Mouse (Mus musculus): ENCODE measurements around the gene Homer3.

Homer3 gene

DNA sequence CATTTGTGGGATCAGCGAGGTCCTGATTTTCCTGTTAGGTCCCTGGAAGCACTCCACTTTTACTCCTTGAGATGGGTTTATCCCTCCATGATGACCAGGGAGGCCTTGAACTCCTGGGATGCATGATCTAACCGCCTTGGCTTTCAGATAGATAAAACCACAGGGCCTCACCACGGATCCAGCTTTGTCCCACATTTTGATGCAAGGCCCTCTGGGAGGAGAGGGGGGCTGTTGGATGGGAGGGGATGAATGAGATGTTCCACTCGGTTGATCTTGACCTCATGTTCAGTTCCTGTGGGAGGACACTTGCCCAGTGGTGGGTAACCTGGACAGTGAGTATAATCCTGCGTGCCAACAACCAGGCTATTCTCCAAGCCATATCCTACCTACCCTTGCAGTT, 1.8 kb downstream of the Homer3 start:
- DNase-seq (ENCODE audit: low spot score), result no peak

DNA sequence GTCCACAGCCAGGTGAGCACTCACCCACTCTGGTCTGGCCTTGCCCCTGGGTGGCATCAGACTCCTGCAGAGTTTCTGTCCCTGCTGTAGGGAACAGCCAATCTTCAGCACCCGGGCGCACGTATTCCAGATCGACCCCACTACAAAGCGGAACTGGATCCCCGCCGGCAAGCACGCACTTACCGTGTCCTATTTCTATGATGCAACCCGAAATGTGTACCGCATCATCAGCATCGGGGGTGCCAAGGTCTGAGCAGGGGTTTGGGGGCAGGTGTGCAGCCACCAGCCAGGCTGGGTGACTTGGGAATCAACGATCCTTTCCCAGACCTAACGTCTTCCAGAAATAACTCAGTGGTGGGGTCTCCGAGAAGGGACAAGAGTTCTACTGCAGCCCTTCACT, 2.7 kb downstream of the Homer3 start:
- no peak for DNase-seq (ENCODE audit: low spot score)

DNA sequence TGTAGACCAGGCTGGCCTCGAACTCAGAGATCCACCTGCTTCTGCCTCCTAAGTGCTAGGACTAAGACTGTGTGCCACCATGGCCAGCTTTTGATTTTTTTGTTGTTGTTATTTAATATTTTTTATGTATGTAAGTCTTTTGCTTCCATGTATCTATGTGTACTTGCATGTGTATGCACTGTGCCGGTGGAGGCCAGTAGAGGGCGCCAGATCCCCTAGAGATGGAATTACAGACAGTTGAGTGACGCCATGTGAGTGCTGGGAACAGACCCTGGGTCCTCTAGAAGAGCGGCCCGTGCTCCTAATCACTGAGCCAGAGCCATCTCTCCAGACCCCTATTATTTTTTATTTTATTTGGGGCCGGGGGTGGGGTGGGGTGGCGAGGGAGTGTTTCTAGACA, 4.1 kb downstream of the Homer3 start:
- DNase-seq (ENCODE audit: low spot score), result no peak

DNA sequence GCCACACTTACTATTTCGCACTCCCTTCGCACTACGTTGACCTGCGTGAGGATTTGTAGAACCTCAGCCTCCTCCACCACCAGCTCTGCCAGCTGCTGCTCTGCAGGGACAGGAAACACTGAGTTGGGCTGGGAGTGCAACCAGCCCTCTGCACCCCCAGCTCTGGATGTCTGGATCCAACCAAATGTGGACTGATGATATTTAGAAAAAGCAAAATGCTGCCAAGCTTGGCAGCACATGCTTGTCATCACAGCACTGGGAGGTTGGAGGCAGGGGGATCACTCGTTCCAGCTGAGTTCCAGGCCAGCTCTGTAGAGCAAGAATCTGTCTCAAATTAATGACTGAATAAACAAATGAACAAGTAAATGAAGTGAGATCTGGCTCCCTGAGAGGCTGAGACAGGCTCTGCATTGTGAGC, 11.4 kb downstream of the Homer3 start:
- DNase-seq (ENCODE audit: low spot score), result no peak

DNA sequence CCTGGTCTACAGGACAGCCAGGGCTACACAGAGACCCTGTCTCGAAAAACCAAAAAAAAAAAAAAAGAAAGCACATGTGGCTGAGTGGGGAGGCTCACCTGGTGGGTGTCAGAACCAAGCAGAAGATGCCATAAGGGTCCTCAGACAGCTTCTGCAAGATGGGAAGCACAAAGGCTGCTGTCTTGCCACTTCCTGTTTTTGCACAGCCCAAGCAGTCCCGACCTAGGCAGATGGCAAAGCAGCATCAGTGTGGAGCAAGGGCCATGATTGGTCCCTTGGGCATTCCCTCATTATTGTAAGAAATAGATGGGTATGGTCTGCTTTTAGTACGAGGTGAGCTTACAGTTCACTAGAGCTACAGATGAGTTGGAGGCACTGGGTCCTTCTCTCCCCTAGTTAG, 18.3 kb downstream of the Homer3 start:
- no peak for DNase-seq (ENCODE audit: low spot score)

DNA sequence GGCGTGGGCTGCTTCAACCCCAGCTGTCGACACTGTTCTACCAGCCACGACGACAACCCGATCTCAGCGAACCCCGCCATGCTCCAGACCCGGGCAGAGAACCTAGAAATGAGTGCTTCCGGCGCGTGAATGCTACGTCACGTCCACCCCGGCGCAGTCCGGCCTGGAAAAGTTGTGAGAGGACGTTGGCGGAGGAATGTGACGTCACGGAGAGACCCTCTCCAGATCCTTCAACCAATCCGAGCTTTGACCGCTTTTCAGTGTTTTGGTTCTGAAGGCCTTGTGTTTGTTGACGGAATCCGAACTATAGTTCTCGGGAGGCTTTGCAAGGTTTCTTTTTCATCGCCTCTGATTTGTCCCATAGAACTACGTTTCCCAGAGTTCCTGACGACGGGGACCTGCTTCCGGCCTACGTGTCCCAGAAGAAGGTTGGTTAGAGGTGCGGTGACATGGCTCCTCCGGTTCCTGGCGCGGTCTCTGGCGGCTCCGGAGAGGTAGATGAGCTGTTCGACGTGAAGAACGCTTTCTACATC, 19.8 kb downstream of the Homer3 start, which contains the start of the genes Ddx49 and Cope:
TSS of gene Ddx49 (minus strand) at position 132 of the 533 bp plus-strand sequence.
TSS of gene Cope (plus strand) at position 161 of the 533 bp plus-strand sequence.
- DNase-seq (ENCODE audit: low spot score), result peak; percentile 98

DNA sequence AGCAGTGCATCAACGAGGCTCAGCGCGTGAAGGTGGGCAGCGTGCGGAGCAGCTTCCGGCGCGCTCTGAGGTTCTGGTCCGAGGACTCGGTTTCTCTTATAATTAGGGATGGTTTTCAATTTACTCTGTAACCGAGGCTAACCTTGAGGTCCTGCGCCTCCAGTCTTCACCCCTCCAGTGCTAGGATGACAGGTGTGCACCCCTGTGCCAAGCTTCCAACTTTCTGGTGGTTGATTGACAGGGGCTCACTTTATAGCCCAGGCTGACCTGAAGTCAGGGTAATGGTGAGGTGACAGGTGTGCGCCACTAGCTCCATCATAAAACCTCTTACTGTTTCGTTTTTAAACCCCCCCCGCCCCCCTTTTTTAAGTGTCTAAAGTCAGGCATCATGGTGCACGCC, 20.3 kb downstream of the Homer3 start:
- no peak for DNase-seq (ENCODE audit: low spot score)

DNA sequence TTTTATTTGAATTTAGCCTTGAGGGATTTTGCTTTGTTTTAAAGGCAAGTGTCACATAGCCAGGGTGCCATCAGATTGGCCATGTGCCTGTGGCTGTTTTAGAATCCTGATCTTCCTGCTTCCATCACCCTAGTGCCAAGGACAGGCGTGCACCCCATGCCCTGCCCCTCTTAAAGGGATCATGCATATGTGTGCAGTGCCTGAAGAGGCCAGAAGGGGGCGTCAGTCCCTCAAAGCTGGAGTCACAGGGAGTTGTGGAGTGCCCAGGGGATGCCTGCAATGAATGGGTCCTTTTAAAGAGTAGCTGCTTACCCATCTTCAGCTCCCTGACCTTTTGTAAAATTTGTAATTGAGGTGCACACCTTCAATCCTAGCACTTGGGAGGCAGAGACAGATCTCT, 26.7 kb downstream of the Homer3 start:
- DNase-seq (ENCODE audit: low spot score), result peak; percentile 60

DNA sequence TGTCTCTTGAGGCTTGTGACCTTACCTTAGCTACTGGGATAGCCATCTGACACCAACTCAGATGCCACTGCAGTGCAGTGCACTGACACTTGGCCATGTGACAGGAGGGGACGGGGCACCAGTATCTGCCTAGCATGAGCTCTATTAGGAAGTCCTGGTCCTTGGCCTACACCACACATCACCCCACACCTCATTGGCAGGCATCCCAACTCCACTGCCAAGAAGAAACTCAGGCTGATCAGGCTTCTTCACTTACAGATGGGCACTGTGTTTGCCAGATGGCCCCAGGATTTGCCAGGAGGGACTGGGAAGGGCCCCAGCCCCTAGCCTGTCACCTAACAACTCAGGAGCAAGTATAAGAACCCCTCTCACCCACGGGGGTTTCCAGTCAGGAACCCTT, 30.8 kb downstream of the Homer3 start:
- DNase-seq (ENCODE audit: low spot score), result no peak

DNA sequence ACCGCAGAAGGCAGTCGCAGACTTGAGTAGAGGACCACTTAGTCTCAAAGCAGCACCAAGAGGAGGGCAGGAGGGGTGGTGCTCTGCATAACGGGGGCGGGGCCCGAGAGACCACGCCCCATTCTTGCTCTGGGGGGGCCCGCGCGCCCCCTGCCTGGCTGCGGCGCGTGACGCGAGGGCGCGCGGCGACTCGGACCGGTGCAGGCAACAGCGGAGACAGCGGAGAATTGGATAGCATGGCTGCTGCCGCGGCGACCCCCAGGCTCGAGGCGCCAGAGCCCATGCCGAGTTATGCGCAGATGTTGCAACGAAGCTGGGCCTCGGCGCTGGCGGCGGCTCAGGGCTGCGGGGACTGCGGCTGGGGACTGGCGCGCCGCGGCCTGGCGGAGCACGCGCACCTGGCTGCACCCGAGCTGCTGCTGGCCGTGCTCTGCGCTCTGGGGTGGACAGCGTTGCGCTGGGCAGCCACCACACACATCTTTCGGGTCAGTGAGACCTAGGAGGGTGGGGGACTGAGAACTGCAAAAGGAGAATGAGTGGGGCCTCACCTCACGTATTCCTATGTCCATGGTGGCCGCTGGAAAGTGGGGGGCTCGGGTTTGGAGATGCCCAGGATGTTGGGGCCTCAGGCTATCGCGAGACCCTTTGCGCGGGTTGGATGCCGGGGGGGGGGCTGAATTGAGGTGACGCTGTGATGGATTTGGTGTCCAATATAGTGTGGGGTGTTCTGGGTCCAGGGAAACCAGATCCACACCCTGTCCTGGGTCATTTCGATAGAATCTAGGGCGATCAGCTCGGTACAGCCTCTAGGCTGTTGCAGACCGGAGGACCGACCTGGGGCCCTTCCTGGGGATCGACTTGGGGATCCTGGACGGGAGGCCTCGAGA, 33.2 kb downstream of the Homer3 start, which contains the start of gene Cers1:
TSS of gene Cers1 (plus strand) at position 152 of the 887 bp plus-strand sequence.
- peak; percentile 81 for DNase-seq (ENCODE audit: low spot score)

DNA sequence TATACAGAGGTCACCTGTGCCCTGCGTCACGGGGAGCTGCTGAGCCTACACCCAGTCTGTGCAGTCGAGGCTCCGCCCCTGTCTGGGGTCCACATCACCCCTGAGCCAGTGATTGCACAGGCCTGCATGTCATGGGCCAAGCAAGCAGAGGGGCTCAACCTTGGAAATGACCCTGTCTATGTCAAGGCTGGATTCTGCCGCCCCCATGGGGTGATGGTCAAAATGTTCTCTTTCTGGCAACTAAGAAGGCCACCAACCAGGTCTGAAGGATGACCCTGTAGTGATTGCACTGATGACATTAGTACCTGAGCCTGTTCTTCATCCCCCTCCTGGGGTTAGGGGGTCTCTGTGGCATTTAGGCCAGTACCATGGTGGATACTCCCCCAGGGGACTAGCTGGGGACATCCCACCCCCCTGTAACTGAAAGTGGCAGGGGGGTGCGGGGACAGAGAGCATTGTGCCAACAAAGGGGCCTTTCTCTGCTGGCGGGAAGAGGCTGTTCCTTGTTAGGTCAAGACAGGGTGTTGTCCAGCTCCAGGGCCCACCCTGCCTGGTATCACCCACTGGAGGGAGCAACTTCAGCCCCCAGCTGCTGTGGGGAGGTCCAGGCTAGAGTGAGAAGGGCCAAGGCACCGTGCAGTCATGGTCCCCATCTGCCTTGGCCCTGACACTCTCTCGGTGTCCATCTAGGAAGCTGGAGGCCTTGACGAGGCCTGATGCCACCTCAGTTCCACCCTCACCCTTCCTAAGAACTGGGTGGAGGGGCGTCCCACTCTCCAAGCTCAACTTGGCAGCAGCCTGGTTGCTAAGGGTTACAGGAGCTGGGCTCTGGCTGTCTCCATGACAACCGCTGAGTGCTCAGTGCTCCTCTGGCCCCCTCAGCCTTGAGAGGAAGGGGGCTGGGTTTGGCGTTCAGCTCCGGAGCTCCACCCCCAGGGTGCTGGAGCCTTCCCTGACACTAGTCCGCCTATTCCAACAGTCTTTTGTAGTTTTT, 34.2 kb downstream of the Homer3 start:
- DNase-seq (ENCODE audit: low spot score), result peak; percentile 93

DNA sequence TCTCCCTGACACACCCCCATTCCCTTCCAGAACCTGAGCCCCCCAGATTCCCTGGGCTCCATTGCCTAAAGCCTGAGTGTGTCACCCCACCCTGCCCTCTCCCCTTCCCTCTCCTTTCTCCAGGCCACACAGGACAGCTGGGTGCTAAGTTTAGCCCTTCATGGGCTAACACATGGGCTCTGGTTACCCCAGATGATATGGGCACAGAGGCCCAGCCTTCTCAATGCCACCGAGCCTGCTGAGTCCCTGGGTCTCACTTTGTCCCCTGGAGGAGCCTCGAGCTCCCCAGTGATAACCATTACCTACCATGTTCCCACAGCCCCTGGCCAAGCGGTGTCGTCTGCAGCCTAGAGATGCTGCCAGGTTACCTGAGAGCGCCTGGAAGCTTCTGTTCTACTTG, 35.2 kb downstream of the Homer3 start:
- DNase-seq (ENCODE audit: low spot score), result no peak

DNA sequence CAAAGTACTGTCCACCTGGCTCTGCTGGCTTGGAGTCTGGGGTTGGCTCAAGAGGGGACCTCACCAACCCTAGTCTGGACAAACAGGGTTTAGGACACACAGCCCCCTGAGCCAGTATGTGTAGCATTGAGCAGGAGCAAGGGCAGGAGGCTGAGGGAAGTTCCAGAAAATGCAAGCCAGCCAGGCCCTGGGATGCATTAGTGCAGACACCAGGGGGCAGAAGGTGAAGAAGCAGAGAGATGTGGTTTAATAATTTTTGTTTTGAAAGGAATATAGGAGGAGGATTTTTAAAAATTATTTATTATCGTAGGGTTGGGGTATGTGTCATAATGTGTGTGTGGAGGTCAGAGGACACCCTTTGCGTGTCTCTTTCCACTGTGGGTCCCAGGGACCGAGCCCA, 41.1 kb downstream of the Homer3 start:
- DNase-seq (ENCODE audit: low spot score), result no peak

DNA sequence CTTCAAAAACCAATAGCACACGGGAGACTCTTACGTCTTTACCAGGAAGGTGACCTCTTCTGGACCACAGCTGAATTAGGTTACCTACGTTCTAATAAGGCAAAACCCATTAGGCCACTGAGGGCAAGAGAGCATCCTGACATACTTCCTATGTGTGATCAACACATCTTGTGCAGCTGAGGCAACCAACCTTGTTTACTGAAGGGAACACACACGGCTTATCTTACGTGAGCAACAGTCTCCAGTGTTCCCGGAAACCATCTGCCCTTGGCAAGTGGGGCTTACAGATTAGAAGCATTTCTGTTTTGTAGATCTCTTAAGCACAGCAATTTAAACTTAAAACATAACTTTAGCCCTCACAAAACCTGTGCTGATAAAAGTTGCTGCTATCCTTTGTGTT, 44.9 kb downstream of the Homer3 start:
- no peak for DNase-seq (ENCODE audit: low spot score)

DNA sequence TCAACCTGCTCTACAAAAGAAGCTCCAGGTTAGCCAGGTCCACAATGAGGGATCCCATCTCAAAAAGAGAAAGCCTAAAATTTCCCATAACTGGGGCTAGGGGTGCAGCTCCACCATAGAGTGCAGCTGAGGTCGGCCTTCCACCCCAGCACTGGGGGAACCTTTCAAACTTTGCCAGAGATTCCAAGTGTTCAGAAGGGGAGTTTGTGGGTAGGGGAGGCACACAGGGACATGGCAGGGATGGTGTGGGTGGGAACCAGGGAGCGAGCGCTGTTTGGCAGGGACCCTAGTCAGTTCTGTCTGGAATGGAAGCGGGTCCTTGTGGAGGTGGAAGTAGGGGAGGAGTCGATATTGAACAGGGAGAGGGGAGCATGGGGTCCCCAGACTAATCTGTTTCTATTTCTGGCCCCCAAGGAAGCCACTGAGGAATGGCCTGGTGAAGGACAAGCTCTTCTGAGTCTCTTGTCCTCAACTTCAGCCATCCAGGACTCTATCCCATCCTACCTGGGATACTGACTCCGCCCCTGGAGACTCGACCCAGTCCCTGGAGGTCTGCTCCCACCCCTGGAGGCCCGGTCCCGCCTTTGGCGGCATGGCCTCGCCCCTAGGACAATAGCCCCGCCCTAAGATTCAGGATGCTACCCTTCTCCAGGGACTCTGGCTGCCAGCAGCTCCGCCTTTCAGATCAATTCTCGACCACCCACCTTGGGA, 46.7 kb downstream of the Homer3 start, which contains the start of gene Gdf1:
TSS of gene Gdf1 (plus strand) at position 694 of the 711 bp plus-strand sequence.
- DNase-seq (ENCODE audit: low spot score), result peak; percentile 76

DNA sequence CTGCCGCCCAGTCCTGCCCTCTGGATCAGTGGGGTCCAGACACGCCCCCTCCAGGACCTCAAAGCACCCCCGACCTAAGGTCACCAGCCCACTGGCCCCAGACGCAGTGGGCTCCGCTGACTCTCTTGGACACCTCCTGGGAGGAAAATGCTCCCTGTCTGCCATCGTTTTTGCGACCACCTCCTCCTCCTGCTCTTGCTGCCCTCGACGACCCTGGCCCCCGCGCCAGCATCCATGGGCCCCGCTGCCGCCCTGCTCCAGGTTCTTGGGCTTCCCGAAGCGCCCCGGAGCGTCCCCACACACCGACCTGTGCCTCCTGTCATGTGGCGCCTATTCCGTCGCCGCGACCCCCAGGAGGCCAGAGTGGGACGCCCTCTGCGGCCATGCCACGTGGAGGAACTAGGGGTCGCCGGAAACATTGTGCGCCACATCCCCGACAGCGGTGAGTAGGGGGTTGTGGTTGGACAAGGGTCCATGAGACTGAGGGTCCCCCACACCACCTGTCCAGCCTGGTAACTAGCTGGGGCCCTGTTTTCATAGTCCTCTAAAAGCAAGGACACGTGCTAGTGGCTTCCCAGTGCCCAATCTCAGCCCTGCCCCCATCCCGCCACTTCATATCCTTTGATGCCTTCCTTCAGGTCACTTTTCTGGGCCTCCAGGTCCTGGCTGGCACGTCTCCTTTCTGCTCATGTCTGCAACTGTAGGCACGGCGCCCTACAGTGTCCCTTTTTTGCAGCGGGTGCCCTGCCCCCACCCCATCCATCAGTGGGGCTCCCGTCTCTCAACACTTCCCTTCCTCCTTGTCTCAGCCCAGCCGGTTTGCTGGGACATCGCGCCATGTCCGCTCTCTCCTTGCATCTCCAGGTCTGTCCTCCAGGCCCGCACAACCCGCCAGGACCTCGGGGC, 47.5 kb downstream of the Homer3 start:
- peak; percentile 60 for DNase-seq (ENCODE audit: low spot score)

DNA sequence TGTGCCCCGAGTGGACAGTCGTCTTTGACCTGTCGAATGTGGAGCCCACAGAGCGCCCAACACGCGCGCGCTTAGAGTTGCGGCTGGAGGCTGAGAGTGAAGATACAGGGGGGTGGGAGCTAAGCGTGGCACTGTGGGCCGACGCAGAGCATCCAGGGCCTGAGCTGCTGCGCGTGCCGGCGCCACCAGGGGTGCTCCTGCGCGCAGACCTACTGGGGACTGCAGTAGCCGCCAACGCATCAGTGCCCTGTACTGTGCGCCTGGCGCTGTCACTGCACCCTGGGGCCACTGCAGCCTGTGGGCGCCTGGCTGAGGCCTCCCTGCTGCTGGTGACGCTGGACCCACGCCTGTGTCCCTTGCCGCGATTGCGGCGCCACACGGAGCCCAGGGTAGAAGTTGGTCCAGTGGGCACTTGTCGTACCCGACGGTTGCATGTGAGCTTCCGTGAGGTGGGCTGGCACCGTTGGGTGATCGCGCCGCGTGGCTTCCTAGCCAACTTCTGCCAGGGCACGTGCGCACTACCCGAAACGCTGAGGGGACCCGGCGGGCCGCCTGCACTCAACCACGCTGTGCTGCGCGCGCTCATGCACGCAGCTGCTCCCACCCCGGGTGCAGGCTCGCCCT, 48.2 kb downstream of the Homer3 start:
- DNase-seq (ENCODE audit: low spot score), result peak; percentile 88

DNA sequence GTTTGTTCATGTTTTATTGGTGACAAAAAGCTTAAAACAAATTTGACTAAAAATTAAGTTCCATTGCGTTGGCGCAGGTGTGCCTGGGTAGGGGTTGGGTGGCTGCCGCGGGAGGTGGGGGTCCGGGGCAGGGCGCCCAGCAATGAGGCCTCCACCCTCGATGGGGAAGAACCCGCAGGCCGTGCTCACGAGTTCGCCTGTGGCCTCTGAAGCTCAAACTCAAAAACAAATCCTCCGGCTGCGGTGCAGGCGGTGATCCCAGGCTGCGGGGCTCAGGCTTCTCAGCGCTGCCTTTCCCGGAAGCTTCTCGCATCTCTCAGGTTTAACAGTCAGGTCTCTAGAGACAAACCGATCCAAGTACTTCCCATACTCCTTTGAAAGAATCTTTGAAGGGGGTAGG, 48.9 kb downstream of the Homer3 start:
- DNase-seq (ENCODE audit: low spot score), result no peak

DNA sequence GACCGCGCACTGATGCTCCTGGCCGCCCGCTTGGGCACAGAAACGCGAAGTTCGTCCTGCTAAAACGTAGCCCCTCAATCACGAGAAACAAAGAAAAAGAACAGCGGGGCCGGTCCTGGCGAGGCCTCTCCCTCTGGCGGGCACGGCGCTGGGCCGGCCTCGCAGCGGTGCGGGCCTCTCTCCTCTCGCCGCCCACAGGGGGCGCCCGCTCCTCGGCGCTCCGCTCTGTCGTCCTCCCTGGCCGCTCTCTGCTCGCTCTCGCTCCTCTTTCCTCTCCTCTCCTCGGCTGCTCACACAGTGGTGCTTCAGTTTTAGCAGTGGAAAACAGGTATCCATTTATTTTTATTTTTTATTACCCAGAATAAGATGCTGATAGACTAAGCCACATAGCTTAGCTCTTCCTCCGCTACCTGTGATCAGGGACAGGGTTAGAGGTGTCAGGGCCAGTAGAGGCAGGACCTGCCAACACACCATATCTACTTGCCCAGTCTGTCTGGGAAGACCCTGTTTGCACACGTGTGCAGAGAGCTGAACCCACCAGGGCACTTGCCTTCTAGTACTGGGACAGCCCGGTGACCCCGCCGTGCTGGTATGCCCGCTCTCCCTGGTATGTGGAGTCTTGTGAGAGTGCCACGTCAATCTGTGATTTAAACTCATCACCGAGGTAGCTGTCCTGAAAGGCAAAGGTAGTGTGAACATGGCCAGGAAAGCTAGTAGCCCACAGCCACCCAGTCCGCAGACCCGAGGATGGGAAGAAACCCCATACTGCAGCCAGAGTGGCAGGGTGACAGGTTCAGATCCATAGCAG, 49.6 kb downstream of the Homer3 start:
- DNase-seq (ENCODE audit: low spot score), result peak; percentile 80

Measured in embryo, embryonic 10 days (tissue).